Mouse (Mus musculus) lung, adult 18-20 months (tissue): ENCODE data around the gene 1700086D15Rik.

ENCODE experiments used
- DNase-seq, 2 experiments: peaks; one replicate each; pipeline ENCODE4 v3.0.0; 2022; ENCODE audit warnings: mixed read lengths in 2 of 2

The 1700086D15Rik gene

DNA sequence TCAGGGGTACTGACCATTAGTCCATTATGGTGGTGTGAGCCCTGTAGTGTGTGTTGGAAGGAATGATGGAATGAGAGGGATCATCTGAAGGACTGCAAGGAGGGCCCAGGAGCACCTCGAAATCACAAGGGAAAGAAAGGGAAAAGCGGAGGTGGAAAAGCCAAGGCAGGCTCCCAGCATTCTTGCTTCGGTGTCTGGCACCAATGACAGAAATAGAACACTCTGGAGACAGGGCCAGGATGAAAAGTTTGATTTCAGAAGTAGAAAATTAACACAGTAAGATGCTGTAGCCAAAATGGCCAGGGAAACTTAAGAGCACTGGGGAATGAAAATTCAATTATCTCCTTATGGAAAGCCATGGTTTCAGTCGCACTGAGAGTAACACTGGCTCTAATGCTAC, 26.0 kb downstream of the 1700086D15Rik start:
- DNase-seq: no peak

DNA sequence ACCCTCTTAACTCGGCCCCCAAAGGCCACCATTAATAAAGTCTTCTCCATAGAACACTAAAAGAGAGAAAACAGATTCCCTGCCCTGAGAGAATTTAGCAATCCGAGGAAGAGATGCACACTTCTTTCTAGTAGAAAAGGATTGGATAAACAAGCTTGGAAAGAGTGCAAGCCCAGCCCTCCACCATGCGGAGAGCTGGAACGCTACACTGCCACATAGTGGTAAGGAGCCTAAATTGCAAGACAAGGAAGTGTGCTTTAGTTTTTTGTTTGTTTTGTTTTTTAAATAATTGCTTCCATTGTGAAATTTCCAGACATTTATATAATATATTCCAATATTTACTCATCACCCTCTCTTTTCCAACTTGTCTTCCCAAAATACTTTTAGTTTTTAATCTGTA, 30.6 kb downstream of the 1700086D15Rik start:
- no peak for DNase-seq

DNA sequence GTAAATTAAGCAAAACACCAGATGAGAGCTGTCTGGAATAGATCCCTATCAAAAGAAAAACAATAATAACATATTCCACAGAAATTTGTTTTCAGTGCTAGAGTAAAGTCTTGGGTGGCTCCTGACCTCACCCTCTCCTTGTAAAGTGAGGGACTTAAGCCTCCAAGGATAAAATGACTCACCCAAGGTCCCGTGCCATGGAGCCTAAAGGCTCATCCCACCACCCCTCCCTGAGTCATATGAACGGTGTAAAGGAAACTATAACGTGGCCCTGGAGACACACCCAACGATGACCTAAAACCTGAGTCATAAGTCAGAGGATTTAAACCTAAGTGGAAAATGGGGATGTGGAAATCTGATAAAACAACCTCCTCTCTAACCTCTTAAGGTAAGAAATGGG, 31.0 kb downstream of the 1700086D15Rik start:
- peak in 1 of 2 experiments; percentile 9 for DNase-seq

DNA sequence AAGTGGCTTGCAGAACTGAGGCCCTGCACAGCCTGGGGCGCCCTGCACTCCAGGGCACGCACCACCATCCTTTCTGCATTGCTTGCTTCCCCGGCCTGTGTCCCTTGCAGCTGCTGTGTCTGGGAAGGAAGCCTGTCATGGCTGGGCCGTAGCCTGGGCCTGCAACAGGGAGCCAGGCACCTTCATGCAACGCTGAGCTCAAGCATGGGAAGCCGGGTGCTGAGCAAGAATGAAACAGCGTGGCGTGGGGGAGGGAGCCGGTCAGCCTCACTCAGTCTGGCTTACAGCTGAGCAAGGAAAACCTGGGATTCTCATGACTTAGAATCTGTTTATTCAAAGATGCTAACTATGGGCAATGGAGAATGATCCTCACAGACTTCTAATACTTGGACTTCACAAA, 33.1 kb downstream of the 1700086D15Rik start:
- no peak for DNase-seq

DNA sequence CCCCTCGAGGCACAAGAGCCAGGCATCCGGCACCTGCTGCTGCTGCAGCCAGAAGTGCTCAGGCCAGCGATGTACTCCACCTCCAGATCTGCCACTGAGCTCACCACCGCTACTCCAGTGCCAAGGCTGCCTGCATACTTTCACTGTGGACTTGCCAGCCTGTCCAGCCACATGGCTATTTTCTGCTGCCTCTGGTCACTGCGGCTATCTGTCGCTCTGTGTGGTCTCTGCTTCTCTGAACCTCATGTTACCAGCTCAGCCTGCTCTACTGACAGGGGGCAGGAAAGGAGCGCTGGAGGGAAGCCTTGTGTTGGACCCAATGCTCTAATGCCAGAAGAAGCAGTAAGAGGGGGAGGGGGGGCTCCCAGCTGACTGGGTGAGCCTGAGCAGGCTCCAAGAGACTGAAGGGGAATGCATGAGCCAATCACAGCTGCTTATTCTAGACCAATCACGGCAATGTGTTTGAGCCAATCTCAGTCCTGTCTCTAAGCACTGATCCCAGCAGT, 34.7 kb downstream of the 1700086D15Rik start:
- peak; percentile 19 to 24 for DNase-seq

DNA sequence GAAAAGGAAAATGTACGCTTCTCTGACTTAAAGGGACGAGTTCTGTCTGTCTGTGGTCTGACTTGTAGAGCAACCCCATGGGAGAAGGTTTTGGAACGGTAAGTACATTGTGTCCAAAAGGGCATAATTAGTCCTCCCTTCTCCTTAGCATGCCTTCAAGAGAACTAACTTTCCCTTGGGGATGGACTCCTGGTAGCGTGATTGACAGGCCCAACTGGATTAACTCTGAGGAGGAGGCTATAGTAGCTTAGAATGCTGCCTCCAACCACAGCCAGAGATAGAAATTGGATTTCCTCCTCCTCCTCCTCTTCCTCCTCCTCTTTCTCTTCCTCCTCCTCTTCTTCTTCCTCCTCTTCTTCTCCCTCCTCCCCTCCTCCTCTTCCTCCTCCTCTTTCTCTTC, 39.4 kb downstream of the 1700086D15Rik start:
- DNase-seq: no peak

DNA sequence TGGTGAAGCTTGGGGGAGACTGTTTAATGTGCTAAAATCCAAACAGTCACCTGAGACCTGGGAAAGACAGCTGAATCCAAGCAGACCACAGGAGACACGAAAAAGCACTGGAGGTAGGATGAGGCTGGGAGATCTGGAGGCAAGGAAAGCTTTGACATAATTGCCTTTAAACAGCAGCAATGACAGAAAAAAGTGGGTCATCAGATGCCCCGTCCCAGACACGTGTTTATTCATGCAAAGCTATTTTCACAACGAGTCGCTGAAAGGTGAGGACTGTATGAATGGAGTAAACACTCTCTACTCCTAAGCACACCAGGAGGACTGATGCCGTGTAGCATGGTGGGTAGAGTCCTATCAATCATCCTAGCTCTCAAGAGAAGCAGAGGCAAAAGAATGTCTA, 43.9 kb downstream of the 1700086D15Rik start:
- no peak for DNase-seq

DNA sequence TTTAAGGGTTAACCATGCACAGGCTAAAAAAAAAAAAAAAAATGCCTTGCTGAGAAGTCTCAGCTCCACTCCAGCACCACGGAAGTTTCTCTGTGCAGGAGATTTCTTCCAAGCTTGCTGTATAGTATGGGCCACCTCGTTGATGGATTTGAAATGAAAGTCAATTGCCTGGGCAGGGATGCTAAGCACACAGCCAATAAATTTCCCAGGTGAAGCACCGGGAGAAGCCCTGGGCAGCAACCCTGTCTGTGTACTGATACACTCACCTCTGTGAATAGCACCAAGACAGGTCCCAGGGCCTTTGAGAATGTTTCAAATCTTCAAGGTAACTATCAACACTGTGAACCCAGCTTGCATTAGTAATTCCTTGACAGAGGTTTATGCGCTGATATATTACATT, 47.6 kb downstream of the 1700086D15Rik start:
- no peak for DNase-seq

DNA sequence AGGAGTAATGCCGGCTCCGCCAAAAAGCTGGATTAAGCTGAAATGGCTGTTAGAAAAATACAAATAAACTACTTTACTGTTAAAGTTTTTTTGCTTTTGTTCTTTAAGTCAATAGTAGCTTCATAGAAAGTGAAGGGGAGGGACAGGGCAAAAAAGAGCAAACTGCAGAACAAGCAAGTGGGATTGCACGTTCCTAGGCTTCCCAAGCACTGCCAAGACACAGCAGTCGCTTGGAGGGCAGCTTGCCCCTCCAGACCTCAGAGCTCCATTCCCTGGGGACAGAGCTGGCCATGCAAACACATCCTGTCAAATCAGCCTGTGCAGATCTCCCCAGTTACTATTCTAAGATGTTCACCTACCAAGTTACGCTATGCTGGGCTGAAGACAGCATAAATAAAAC, 48.0 kb downstream of the 1700086D15Rik start:
- no peak for DNase-seq

DNA sequence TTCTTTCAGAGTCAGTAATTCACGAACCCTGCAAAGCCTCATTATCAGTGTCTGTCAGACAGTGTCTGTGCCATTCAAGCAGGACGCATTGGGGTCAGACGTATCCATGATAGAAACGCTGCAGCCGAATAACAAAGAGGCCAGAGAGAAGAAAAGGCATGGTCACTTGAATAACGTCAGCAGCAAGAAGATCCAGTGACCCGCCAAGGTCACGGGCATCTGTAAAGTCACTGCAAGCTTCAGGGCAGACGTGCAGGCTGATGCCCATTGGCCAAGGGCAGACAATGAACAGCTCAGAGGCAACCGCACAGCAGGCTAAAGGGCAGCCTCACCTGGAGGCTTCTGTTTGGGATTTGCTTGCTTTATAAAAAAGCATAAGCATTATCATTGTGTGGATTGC, 49.6 kb downstream of the 1700086D15Rik start:
- DNase-seq: no peak

DNA sequence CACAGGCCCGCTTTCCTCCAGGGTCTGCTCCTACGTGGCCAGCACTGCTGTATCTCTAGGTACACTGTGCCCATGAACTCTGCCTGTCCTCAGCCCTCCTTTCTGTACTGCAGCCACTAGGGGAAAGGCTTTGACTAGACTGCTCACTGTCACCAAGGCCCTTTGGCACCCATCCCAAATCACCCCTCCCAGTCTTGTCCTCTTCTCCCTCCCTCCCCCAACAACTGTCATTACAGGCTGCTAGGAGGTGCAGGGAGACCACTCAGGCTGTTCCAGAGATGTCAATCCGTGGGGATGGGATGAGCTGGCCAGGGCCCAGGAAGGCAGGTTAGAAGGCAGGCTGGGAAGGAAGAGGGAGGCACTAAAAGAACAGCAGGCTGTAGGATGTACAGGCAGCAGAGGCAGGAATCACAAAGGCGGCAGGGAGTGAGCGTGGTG, 51.9 kb downstream of the 1700086D15Rik start:
- DNase-seq: no peak

DNA sequence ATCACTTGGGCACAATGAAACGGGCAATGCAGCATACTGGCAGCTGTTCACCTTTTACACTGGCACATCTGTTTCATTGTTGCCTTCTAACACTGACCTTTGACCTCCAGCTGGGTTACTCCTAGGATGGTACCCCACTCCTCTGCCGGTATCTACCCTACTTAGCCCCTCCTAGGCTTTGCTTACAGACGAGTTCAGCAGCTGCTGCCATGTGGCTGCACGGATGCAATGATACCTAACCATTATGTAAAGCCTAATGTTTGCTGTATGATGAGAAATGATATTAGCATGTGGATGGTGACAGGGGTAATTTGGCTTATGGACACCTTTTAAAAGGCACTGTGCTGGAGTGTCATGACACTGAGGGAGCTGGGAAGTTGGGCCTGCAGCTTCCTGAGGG, 52.5 kb downstream of the 1700086D15Rik start:
- DNase-seq: no peak

DNA sequence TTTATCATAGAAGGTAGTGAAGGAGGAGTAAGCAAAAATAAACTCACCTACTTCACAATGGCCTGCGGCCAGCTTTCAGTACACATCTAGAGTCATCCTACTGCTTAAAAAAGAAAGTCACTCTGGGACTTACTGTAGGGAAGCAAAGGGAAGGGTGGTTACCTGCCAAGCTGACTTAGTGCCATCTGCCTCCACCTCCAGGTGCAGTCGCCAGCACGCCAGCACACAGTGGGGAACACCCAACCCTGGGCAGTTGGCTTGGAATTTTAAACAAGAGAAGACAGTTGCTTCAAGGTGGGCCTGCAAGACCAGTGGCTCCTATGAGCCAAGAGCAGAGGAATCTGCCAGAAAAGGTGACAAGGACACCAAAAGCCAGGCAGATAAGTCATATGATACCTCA, 55.6 kb downstream of the 1700086D15Rik start:
- peak in 1 of 2 experiments; percentile 20 for DNase-seq
